Mouse (Mus musculus) thymus, adult 2 months (tissue): ENCODE results near the gene Utrn. TPM values are rescaled to one million over a fixed set of nuclear protein-coding genes. Genes with fewer than 3 reads are reported as not detected.

Experiments
- DNase-seq: peaks from one replicate; pipeline ENCODE4 v3.0.0; 2021
- H3K27ac ChIP-seq: fragments of 200-500 bp; 2 replicates; pipeline ENCODE4 v1.5.1; 2012; ENCODE audit warnings: low read length, control low read depth; ENCODE audit not compliant: control insufficient read depth, insufficient read depth
- H3K27me3 ChIP-seq: fragments of 200-500 bp; 2 replicates; pipeline ENCODE4 v1.6.1; 2012; ENCODE audit warnings: mild to moderate bottlenecking, low read length, moderate library complexity, mixed read lengths; ENCODE audit not compliant: control insufficient read depth, insufficient read depth
- H3K36me3 ChIP-seq: fragments of 200-500 bp; 2 replicates; pipeline ENCODE4 v1.6.1; 2012; ENCODE audit warnings: mild to moderate bottlenecking, low read length, moderate library complexity; ENCODE audit not compliant: control insufficient read depth, insufficient read depth
- H3K4me1 ChIP-seq: fragments of 200-500 bp; replicated peaks from 2 replicates; pipeline ENCODE4 v1.6.1; 2012; ENCODE audit warnings: low read length; ENCODE audit not compliant: control insufficient read depth, insufficient read depth
- H3K4me3 ChIP-seq: fragments of 200-500 bp; 2 replicates; pipeline ENCODE4 v1.5.1; 2012; ENCODE audit warnings: mild to moderate bottlenecking, low read length, control low read depth, moderate library complexity; ENCODE audit not compliant: control insufficient read depth, insufficient read depth
- CTCF ChIP-seq: fragments of 200-500 bp; IDR thresholded peaks from 2 replicates; pipeline ENCODE4 v1.5.1; 2012; ENCODE audit warnings: mild to moderate bottlenecking, control low read depth, low read length, moderate library complexity, borderline replicate concordance; ENCODE audit not compliant: control insufficient read depth, poor library complexity, insufficient read depth; ENCODE audit errors: extremely low read depth
- POLR2A ChIP-seq: fragments of 200-500 bp; IDR thresholded peaks from 2 replicates; pipeline ENCODE4 v1.6.1; 2012; ENCODE audit warnings: mild to moderate bottlenecking, low read length, control low read depth, moderate library complexity; ENCODE audit not compliant: control insufficient read depth, poor library complexity, insufficient read depth; ENCODE audit errors: extremely low read depth
- WGBS: fragments of 180-500 bp; shearing (Covaris S2); methylation state at CpG from one replicate; pipeline ENCODE4 v1.1.7; 2018; 5-methylcytosine and 5-hydroxymethylcytosine counted together
- polyA plus RNA-seq: library from polyadenylated mRNA; depleted of rRNA; stranded (reverse); fragments of >200 nt; gene quantifications from 2 replicates; pipeline ENCODE4 v1.2.3, GENCODE M21; 2012

Gene Utrn
- polyA plus RNA-seq, 1 experiment = 30.3 TPM

DNA sequence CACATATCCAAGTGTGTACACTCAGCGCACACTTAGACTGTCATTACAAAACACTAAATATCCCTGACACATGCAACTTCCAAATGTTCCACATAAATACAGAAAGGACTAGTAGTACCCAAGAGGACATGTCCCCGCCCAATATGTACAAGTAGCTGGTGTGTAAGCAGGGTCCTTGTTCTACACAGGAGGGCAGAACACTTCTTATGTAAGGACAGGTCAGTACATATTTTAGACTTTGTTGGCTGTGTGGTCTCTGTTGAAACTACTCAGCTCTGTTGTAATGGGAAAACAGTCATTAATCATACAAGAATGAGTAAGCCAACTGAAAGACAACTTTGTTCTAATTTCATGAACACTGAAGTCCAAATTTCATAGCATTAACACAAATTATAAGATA is 114.3 kb downstream of the Utrn start:
- TF ChIP-seq POLR2A (no peak), CTCF (no peak)
- Histone ChIP-seq H3K27ac (no peak overlapping the region), H3K36me3 (peaks cover 10% of the 10 kb centered on the region; the same call in 1 of the 2 replicates), H3K4me1 (no peaks in the 10 kb centered on the region), H3K4me3 (no peak overlapping the region), H3K27me3 (no peaks in the 10 kb centered on the region)
- WGBS = 98% methylated on average over 2 of the region's 2 CpGs
- DNase-seq = no peak

DNA sequence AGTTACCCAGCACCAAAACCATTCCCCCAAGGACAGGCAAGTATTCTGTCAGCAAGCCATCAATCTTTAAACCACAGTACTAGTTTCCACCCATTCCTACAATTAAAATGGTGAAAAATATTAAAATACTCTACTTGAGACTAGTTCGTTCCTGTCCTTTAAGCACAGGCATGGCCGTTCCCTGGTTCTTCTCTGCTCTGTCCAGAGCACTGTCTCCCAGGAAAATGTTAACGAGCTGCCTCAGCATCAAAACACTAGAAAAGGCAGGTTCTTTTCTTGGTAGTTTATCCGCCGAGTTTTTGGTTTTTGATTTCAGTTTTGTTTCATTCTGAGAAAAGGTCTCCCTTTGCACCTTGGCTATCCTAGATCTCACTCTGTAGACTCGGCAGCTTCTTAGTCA is 115.0 kb downstream of the Utrn start:
- 89% methylated on average over 6 of the region's 6 CpGs for WGBS

GRCm38 (mm10) chr10:12743717-12744116 is 125.4 kb downstream of the Utrn start:
- no peak for TF ChIP-seq CTCF
- TF ChIP-seq POLR2A = no peak
- no peak for DNase-seq
- no peaks in the 10 kb centered on the region for H3K27me3 ChIP-seq
- no peak overlapping the region for H3K4me3 ChIP-seq
- no peaks in the 10 kb centered on the region for H3K4me1 ChIP-seq
- peaks cover 33% of the 10 kb centered on the region for H3K36me3 ChIP-seq
- 82% methylated on average over 9 of the region's 9 CpGs for WGBS
- H3K27ac ChIP-seq = no peak overlapping the region

More for the DNA sequence above, 115.0 kb downstream of the Utrn start:
- DNase-seq = no peak
- Histone ChIP-seq H3K4me1 (no peaks in the 10 kb centered on the region), H3K27me3 (no peaks in the 10 kb centered on the region), H3K4me3 (no peak overlapping the region), H3K27ac (no peak overlapping the region), H3K36me3 (peaks cover 17% of the 10 kb centered on the region; the same call in 1 of the 2 replicates)
- no peak for TF ChIP-seq CTCF
- no peak for TF ChIP-seq POLR2A

GRCm38 (mm10) chr10:12739302-12739987 is 129.7 kb downstream of the Utrn start:
- DNase-seq = no peak
- H3K27me3 ChIP-seq = no peaks in the 10 kb centered on the region
- H3K4me3 ChIP-seq = no peak overlapping the region
- H3K36me3 ChIP-seq = peaks cover 50% of the 10 kb centered on the region
- no peaks in the 10 kb centered on the region for H3K4me1 ChIP-seq
- no peak overlapping the region for H3K27ac ChIP-seq
- WGBS = 96% methylated on average over 13 of the region's 13 CpGs
- TF ChIP-seq CTCF (no peak), POLR2A (no peak)

DNA sequence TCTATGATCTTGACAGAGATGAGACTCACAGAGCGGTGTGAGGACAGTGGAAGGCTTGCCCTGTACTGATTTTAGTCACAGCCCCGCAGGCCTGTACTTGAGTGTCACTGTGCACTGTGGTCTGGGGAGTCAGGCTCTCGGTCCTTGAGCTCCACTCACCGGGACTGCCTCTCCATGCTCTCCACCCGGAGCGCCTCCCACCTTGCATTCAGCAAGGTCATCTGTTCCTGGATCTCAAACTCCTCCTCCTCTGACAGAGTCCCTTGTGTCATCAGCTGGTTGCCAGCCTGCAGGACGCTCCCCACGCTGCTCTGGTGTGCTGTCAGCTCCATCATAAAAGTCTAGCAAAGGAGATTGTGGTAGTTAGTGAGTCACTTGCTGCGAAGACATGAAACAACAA is 131.2 kb downstream of the Utrn start:
- no peak for DNase-seq
- Histone ChIP-seq H3K27ac (no peak overlapping the region), H3K4me3 (no peak overlapping the region), H3K36me3 (peaks cover 51% of the 10 kb centered on the region), H3K4me1 (no peaks in the 10 kb centered on the region), H3K27me3 (no peaks in the 10 kb centered on the region)
- WGBS = 96% methylated on average over 9 of the region's 9 CpGs
- TF ChIP-seq POLR2A = no peak
- no peak for TF ChIP-seq CTCF

- WGBS = 96% methylated on average over 18 of the region's 18 CpGs
- no peak for DNase-seq
- no peaks in the 10 kb centered on the region for H3K4me1 ChIP-seq
- TF ChIP-seq POLR2A = no peak
- no peak for TF ChIP-seq CTCF
- no peaks in the 10 kb centered on the region for H3K27me3 ChIP-seq
- H3K27ac ChIP-seq = no peak overlapping the region
- no peak overlapping the region for H3K4me3 ChIP-seq
- H3K36me3 ChIP-seq = peaks cover 51% of the 10 kb centered on the region
These were observed 132.0 kb downstream of the Utrn start for GRCm38 (mm10) chr10:12736861-12737835.
